In genomic region chr15:42280810-42281209, GRCm38 (mm10) we compare ENCODE assay signal across 15 mouse cellular contexts.
"Had no signal": no experiment of that assay in that cellular context is flagged by ENCODE, and none has a peak within 500 bp of the region (broad histone marks: within the 10 kb centered on the region; RNA-seq: fewer than 3 reads in every experiment).

No protein-coding gene starts in this region.

- H3K4me3 ChIP-seq: neural tube, embryonic 15.5 days; stomach, embryonic 15.5 days had no signal

- H3K36me3 ChIP-seq: neural tube, embryonic 15.5 days; stomach, embryonic 15.5 days had no signal

- DNase-seq: retina, postnatal 1 day; right cerebral cortex, adult 18-20 months; right cerebral cortex, postnatal 14 days; right cerebral cortex, postnatal 25 days; right cerebral cortex, postnatal 4 days; spleen, adult 18-20 months; thymus, adult 18-20 months; thymus, adult 2 months; thymus, postnatal 14 days; thymus, postnatal 25 days; thymus, postnatal 36 days; thymus, postnatal 4 days had no signal

- H3K9ac ChIP-seq: neural tube, embryonic 15.5 days; stomach, embryonic 15.5 days had no signal

- H3K27me3 ChIP-seq: neural tube, embryonic 15.5 days; stomach, embryonic 15.5 days had no signal

- H3K4me1 ChIP-seq: neural tube, embryonic 15.5 days; stomach, embryonic 15.5 days had no signal

- H3K4me2 ChIP-seq: neural tube, embryonic 15.5 days; stomach, embryonic 15.5 days had no signal

- H3K9me3 ChIP-seq: neural tube, embryonic 15.5 days; stomach, embryonic 15.5 days had no signal

- H3K27ac ChIP-seq: neural tube, embryonic 15.5 days; stomach, embryonic 15.5 days; stomach, postnatal 0 days had no signal
